Mouse (Mus musculus) G1E (cell line): ENCODE results near the gene Gfpt2. TPM values are rescaled to one million over a fixed set of nuclear protein-coding genes. Genes with fewer than 3 reads are reported as not detected.

ENCODE experiments used
- ATAC-seq: 2 replicates; pipeline ENCODE4 v1.8.0; 2016; ENCODE audit warnings: mild to moderate bottlenecking; ENCODE audit not compliant: insufficient number of reproducible peaks, poor library complexity, low FRiP score, severe bottlenecking; ENCODE audit errors: extremely low read depth
- DNase-seq: peaks from one replicate; pipeline ENCODE4 v3.0.0; 2012; ENCODE audit warnings: low spot score
- H3K27me3 ChIP-seq: 2 replicates; pipeline ENCODE4 v1.6.1; 2012; ENCODE audit warnings: mild to moderate bottlenecking, low read length, inconsistent platforms; ENCODE audit not compliant: insufficient read depth
- H3K36me3 ChIP-seq: replicated peaks from 2 replicates; pipeline ENCODE3; 2012; ENCODE audit warnings: mild to moderate bottlenecking, inconsistent platforms
- H3K4me1 ChIP-seq: 2 replicates; pipeline ENCODE4 v1.6.1; 2012; ENCODE audit warnings: low read depth, low read length, inconsistent platforms, mixed read lengths; ENCODE audit not compliant: insufficient read depth
- H3K4me3 ChIP-seq: 2 replicates; pipeline ENCODE4 v1.5.1; 2012; ENCODE audit warnings: low read depth, mild to moderate bottlenecking, inconsistent platforms, low read length, moderate library complexity, mixed read lengths
- H3K9me3 ChIP-seq: replicated peaks from 2 replicates; pipeline ENCODE4 v1.6.1; 2012; ENCODE audit warnings: inconsistent platforms
- CTCF ChIP-seq: IDR thresholded peaks from 2 replicates; pipeline ENCODE4 v1.5.1; 2012; ENCODE audit warnings: low read depth, low read length, inconsistent platforms, mixed read lengths
- GATA1 ChIP-seq: IDR thresholded peaks from 2 replicates; pipeline ENCODE4 v1.6.1; 2012; ENCODE audit warnings: borderline replicate concordance, low read length, inconsistent platforms, mixed read lengths
- GATA2 ChIP-seq: IDR thresholded peaks from 2 replicates; pipeline ENCODE4 v1.6.1; 2012; ENCODE audit warnings: low read depth, low read length, inconsistent platforms, borderline replicate concordance
- POLR2AphosphoS5 ChIP-seq: IDR thresholded peaks from 2 replicates; pipeline ENCODE4 v1.6.1; 2012; ENCODE audit warnings: low read depth, low read length, inconsistent platforms; ENCODE audit not compliant: insufficient replicate concordance
- TAL1 ChIP-seq: conservative IDR thresholded peaks from 2 replicates; pipeline ENCODE4 v1.6.1; 2012; ENCODE audit warnings: low read depth, low read length, inconsistent platforms, mixed read lengths
- polyA plus RNA-seq: library from polyadenylated mRNA; stranded (reverse); fragments of >175 nt; gene quantifications from 2 replicates; pipeline ENCODE4 v1.2.3, GENCODE M21; 2012
- total RNA-seq, 2 experiments: library from RNA; stranded (forward) in 1 of 2; stranded (reverse) in 1 of 2; fragments of 200-1000 nt in 1 of 2; fragments of >200 nt in 1 of 2; fragmentation: Nextera tagmentation in 1 of 2; gene quantifications; 2 replicates each; pipeline ENCODE4 v1.2.3; 2014 to 2017

Gene Gfpt2
- total and polyA plus RNA-seq, 3 experiments, result 0.22 TPM; not detected in 2

DNA sequence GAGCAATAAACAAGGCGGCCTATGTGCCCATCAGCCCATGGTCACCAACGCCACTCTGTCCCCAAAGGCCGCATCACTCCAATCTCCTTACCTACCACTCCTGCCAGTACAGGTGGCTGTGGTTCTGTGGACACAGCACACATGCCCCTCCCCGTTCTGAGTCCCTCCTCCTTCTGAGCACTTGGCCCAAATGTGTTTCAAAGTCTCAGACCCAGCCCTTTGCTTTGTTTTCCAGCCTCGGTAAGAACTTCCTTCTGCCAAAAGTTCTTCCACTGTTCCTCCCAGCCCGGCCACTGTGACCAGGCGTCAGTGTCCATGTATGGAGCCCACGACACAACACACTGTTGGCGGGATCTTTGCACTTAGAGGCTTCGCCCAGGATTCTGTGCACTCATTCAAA lies 50.3 kb downstream of the Gfpt2 start:
- no peak for DNase-seq
- Histone ChIP-seq H3K4me3 (no peak overlapping the region), H3K36me3 (peaks cover 6% of the 10 kb centered on the region), H3K27me3 (no peaks in the 10 kb centered on the region), H3K4me1 (peaks cover 51% of the 10 kb centered on the region), H3K9me3 (no peaks in the 10 kb centered on the region)
- TF ChIP-seq POLR2AphosphoS5 (no peak), TAL1 (no peak), GATA1 (no peak), CTCF (no peak), GATA2 (no peak)
- ATAC-seq, result no peak

DNA sequence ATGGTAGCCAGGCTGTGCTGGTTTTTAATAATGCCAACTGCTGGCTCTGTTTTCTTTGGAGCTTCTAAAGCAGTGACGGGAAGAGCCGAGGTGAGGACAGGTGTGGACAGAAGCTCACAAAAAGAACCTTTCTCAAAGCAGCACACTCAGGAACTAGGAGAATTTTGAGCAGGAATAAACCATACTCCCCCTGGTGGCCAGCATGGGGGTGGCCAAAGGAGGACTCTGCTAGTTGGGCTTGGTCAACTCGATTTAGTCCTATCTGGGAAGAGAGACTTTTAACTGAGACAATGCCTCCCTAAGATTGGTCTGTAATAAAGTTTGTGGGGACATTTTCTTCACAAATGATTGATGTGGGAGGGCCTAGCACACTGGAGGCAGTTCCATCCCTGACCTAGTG lies 51.0 kb downstream of the Gfpt2 start:
- Histone ChIP-seq H3K36me3 (peaks cover 10% of the 10 kb centered on the region), H3K27me3 (no peaks in the 10 kb centered on the region), H3K4me1 (peaks cover 51% of the 10 kb centered on the region), H3K9me3 (no peaks in the 10 kb centered on the region), H3K4me3 (no peak overlapping the region)
- ATAC-seq (no peak), DNase-seq (peak; percentile 27)
- TF ChIP-seq GATA1 (no peak), TAL1 (no peak), CTCF (peak; percentile 69; the same call in 1 of the 2 replicates), POLR2AphosphoS5 (no peak), GATA2 (no peak)

DNA sequence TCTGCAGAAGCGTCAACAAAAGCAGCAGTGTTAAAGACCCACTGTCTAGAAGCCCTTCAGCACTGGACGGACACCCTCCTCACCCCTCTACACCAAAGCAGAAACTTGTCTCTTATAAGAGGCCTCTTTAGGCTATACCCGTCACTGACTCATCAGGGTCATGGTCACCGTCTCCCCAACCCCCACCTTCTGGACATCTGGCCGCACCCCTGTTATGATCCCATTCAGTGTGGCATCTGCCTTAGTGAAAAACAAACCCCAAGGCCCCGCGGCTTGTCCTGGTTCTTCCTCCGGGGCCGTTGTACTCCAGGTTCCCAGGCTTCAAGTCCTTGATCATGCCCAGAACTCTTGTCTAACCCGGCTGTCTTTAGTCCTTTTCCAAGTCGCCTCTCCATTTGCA lies 52.0 kb downstream of the Gfpt2 start:
- Histone ChIP-seq H3K4me1 (peaks cover 47% of the 10 kb centered on the region), H3K4me3 (peak overlapping the region; percentile 95), H3K36me3 (peaks cover 20% of the 10 kb centered on the region), H3K27me3 (no peaks in the 10 kb centered on the region), H3K9me3 (no peaks in the 10 kb centered on the region)
- ATAC-seq (no peak), DNase-seq (no peak)
- TF ChIP-seq CTCF (no peak), GATA2 (no peak), TAL1 (no peak), POLR2AphosphoS5 (no peak), GATA1 (no peak)

DNA sequence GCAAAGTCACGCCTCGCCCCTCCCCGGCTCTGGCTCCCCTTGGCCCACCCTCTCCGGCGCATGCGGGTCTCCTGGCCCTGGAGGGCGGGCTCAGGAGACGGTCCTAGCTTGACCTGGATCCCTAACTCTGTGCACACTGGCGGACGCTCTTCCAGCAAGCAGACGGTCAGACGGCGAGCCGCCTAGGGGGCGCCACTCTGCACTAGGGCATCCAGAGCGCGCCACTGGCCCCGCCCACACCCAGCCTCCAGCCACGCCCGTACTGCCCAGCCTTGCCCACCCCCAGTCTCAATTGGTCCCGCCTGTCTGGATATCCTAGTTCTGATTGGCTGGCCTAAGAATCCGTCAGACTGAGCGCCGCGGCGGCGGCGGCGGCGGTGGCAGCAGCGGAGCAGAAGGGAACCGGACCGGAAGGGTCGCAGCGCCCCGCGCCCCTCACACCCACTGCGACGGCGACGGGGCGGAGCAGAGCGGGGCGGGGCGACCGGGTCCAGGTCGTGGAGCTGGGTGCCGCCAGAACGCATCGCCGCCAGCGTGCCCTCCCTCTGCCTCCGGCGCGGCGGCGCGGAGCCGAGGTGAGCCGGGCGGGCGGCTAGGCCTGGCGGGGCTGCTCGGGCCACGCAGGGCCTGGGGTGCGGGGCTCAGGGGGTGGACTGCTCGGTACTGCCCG lies 52.6 kb downstream of the Gfpt2 start, which contains the start of gene Mapk9:
Gene Mapk9 (plus strand): TSS at position 351 of the 670 bp plus-strand sequence.
- no peaks in the 10 kb centered on the region for H3K27me3 ChIP-seq
- ATAC-seq (peak; percentile 94), DNase-seq (peak; percentile 85)
- H3K4me3 ChIP-seq, result peak within 1 kb of the TSS; percentile 95
- TF ChIP-seq CTCF (peak; percentile 47), POLR2AphosphoS5 (no peak)
- peaks cover 47% of the 10 kb centered on the region for H3K4me1 ChIP-seq
- peaks cover 25% of the 10 kb centered on the region for H3K36me3 ChIP-seq
- no peaks in the 10 kb centered on the region for H3K9me3 ChIP-seq

DNA sequence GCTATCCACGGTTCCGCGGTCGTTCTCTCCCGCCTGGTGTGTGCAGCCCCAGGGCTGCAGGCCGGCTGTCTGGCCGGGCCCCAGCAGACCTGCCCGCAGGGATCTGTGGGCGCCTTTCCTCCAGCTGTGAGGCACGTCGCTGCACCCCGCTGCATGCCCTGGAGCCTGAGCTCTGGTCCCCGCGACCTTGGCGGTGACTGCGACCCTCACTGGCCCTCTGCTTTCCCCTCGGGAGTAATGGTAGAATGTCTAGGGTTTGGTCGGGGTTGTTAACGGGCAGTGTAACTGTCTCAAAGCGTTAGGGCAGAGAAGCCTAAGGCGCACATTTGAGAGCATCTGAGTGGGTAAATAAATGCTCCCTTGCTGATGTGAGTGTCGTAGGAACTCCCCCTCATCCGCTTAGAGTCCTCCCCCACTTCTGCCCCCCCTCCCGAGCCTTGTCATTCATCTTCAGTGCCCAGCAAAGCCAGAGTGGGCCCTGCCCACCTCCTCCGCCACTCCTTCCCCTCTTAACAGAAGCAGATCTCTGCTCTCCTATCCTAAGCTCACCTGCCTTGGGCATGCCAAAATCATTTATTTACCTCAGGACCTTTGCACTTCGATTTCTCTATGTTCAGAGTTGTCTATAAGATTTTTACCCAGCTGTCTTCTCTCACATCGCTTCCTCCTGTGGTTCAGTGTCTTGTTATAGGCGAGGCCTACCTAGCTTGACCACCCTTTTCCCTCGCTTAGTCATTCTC lies 53.3 kb downstream of the Gfpt2 start:
- peaks cover 46% of the 10 kb centered on the region for H3K4me1 ChIP-seq
- no peaks in the 10 kb centered on the region for H3K27me3 ChIP-seq
- H3K4me3 ChIP-seq, result peak overlapping the region; percentile 95
- TF ChIP-seq CTCF, result no peak
- TF ChIP-seq GATA1, result no peak
- no peak for TF ChIP-seq GATA2
- TF ChIP-seq TAL1, result no peak
- H3K9me3 ChIP-seq, result no peaks in the 10 kb centered on the region
- H3K36me3 ChIP-seq, result peaks cover 29% of the 10 kb centered on the region
- ATAC-seq (no peak), DNase-seq (peak; percentile 18)

DNA sequence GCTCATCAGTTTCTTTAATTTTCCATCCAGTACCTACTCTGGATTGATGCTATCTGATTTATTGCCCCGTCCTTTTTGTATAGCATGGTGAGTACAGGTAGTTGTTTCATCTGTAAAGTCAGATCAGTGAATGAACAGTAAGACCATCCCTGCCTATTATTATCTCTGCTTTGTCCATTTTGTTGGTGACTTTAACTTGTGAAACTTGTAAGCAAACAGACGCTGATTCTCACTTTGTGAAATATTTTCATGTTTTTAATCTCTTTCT lies 53.8 kb downstream of the Gfpt2 start:
- no peak for ATAC-seq
- Histone ChIP-seq H3K4me3 (no peak overlapping the region; the same call in 1 of the 2 replicates), H3K9me3 (no peaks in the 10 kb centered on the region), H3K4me1 (peaks cover 43% of the 10 kb centered on the region), H3K36me3 (peaks cover 33% of the 10 kb centered on the region), H3K27me3 (no peaks in the 10 kb centered on the region)
- no peak for TF ChIP-seq GATA2
- TF ChIP-seq POLR2AphosphoS5, result no peak
- TF ChIP-seq GATA1, result no peak
- TF ChIP-seq CTCF, result no peak
- no peak for TF ChIP-seq TAL1
- DNase-seq, result no peak
